Mouse (Mus musculus) cerebellum, adult 2 months (tissue): ENCODE measurements around the gene Ube2q1. TPM values are rescaled to one million over a fixed set of nuclear protein-coding genes. Genes with fewer than 3 reads are reported as not detected.

Source experiments
- DNase-seq, 2 experiments: peaks; one replicate each; pipeline ENCODE4 v3.0.0; 2021
- H3K27ac ChIP-seq: fragments of 200-500 bp; 2 replicates; pipeline ENCODE4 v1.5.1; 2012; ENCODE audit warnings: low read length, control low read depth, inconsistent platforms; ENCODE audit not compliant: insufficient read depth
- H3K27me3 ChIP-seq: fragments of 200-500 bp; 2 replicates; pipeline ENCODE4 v1.6.1; 2012; ENCODE audit warnings: inconsistent platforms, mild to moderate bottlenecking, low read length, moderate library complexity; ENCODE audit not compliant: control insufficient read depth, insufficient read depth
- H3K4me1 ChIP-seq: fragments of 200-500 bp; 2 replicates; pipeline ENCODE4 v1.6.1; 2011; ENCODE audit warnings: low read length; ENCODE audit not compliant: control insufficient read depth, insufficient read depth
- H3K4me3 ChIP-seq: fragments of 200-500 bp; replicated peaks from 2 replicates; pipeline ENCODE3; 2011; ENCODE audit warnings: mild to moderate bottlenecking, low read depth, low read length, control low read depth; ENCODE audit not compliant: insufficient read depth
- CTCF ChIP-seq: fragments of 200-500 bp; IDR thresholded peaks from 2 replicates; pipeline ENCODE4 v1.5.1; 2011; ENCODE audit warnings: low read depth, mild to moderate bottlenecking, control low read depth, low read length, moderate library complexity, borderline replicate concordance; ENCODE audit not compliant: insufficient read depth
- POLR2A ChIP-seq: fragments of 200-500 bp; IDR thresholded peaks from 2 replicates; pipeline ENCODE4 v1.6.1; 2011; ENCODE audit warnings: low read length, control low read depth, borderline replicate concordance; ENCODE audit not compliant: insufficient read depth
- WGBS: fragments of 180-500 bp; shearing (Covaris S2); methylation state at CpG from one replicate; pipeline ENCODE4 v1.1.7; 2018; 5-methylcytosine and 5-hydroxymethylcytosine counted together
- polyA plus RNA-seq: library from polyadenylated mRNA; depleted of rRNA; stranded (reverse); fragments of >200 nt; gene quantifications from 2 replicates; pipeline ENCODE4 v1.2.3, GENCODE M21; 2012

The Ube2q1 gene
- polyA plus RNA-seq, 1 experiment, result 52.7 TPM

DNA sequence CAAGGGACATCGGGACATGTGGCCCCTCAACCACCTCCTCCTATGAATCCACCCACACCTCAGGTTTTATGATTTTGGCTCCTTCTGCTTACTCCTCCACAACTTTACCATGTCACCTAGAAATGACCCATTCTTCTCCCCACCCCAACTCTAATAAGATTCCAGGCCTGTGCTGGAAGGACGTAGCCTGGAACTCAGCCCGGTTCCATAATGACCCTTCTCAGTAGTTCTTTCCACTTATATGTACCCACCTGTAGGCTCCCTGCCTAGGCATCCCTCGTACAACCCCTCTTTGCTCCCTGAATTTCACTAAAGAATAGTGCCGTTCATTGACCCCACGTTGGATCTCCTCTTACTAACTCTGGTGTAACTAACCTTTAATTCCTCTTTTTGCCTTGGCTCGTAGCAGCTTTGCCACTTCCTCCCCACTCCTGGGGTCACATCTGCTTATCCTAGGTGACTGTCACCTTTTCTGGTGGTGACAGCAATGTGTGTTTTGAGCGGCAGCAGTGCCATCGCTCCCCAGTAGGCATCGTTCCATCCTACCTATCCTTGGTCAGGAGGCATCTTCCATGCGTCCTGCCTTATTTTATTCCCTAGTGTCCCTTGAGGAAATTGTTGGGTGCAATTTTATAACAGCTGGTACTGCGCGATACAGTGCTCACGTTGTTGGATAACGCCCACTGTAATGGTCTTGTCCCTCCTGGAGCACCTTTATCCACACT, 982 bp downstream of the Ube2q1 start:
- Histone ChIP-seq H3K27ac (no peak overlapping the region), H3K4me3 (peak overlapping the region; percentile 62), H3K27me3 (no peaks in the 10 kb centered on the region), H3K4me1 (peaks cover 16% of the 10 kb centered on the region; the same call in 1 of the 2 replicates)
- no peak for DNase-seq
- 18% methylated on average over 15 of the region's 15 CpGs for WGBS
- TF ChIP-seq CTCF, result no peak
- TF ChIP-seq POLR2A, result no peak

DNA sequence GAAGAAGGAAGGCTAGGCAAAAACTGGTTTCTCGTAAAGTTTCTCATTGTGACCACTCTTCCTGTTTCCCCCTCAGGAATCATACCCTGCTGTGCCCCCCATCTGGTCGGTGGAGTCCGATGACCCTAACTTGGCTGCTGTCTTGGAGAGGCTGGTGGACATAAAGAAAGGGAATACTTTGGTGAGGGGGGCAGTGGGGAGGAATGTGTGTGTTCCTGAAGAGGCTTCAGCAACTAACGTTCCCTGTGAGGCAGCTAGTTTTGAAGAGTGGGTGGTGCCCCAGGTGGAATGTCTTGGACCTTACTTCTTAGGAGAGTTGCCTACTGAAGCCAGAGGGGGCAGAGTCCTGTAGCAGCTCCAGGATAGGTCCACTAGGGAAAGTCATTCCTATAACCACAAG, 2.6 kb downstream of the Ube2q1 start:
- 22% methylated on average over 4 of the region's 4 CpGs for WGBS
- TF ChIP-seq CTCF, result no peak
- DNase-seq, result no peak
- no peak overlapping the region for H3K4me3 ChIP-seq
- H3K27ac ChIP-seq, result no peak overlapping the region
- H3K27me3 ChIP-seq, result no peaks in the 10 kb centered on the region
- peaks cover 16% of the 10 kb centered on the region; the same call in 1 of the 2 replicates for H3K4me1 ChIP-seq

DNA sequence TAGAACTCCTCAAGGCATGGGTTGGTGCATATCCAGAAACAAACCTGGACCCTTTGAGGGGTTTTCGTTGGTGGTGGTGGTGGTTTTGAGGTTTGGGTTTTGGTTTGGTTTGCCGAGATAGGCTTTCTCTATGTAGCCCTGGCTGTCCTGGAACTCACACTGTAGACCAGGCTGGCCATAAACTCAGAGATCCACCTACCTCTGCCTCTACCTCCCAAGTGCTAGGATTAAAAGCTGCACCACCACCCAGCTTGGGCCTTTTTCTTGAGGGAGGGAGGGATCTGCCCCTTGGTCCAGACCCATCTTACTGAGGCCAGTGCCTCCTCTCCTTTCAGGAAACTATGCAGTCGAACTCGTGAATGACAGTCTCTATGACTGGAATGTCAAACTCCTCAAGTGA, 6.7 kb downstream of the Ube2q1 start:
- Histone ChIP-seq H3K4me3 (no peak overlapping the region), H3K4me1 (peaks cover 8% of the 10 kb centered on the region; the same call in 1 of the 2 replicates), H3K27me3 (no peaks in the 10 kb centered on the region), H3K27ac (no peak overlapping the region)
- TF ChIP-seq CTCF (no peak), POLR2A (no peak)
- no peak for DNase-seq
- WGBS, result 86% methylated on average over 4 of the region's 4 CpGs

DNA sequence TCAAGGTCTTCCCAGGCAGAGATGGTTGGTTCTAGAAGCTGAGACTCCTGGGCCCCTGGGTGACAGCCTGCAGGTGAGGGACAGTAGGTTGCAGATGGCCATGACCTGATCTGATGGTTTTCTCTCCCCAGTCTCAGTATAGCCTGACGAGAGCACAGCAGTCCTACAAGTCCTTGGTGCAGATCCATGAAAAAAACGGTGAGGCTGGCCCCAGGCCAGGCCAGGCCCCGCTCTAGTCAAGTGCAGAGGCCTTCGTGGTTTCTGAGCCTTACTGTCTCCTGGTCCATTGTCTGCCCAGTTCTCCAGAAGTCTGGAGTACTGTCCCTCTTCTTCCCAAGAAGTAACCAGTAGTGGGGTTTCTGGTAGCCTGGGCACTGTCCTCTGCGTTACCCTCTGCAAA, 8.2 kb downstream of the Ube2q1 start:
- Histone ChIP-seq H3K4me3 (no peak overlapping the region), H3K4me1 (no peaks in the 10 kb centered on the region), H3K27ac (no peak overlapping the region), H3K27me3 (no peaks in the 10 kb centered on the region)
- DNase-seq, result no peak
- TF ChIP-seq POLR2A (no peak), CTCF (no peak)
- WGBS, result 40% methylated on average over 5 of the region's 5 CpGs

DNA sequence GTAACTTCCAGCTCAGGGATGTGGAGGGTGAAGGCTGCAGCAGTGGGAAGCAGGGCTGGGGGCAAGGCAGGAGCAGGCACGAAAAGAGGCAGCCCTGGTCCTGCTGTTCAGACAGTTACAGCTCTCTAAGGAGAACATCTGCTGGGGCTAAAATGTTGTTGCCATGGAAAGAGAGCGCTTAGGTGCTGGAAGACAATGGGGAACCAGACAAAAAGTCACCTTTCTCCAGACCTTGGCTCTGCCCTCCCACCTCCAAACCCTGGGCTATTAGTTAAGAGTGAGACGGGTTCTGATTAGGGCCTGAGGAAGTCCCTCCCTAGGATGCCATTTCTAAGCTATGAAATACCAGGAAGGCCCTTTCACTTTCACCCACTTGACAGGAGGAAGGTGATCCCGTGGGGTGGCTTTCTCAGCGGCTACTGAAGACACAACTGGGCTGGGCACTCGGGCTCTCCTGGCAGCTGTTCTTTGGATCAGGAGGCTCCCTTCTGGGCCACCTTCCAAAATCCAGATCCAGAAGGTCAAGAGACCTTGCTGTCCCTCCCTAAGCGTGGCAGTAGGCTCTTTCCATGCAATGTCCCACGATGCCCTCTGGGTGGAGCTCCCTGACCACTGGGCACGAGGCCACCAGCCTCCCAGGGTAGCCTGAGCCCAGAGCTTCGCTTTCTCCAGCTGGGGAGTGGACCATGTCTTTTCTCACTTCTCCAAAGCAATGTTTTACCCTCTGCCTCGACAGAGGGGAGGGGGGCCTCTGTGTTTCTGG, 11.8 kb downstream of the Ube2q1 start:
- Histone ChIP-seq H3K27ac (no peak overlapping the region), H3K27me3 (no peaks in the 10 kb centered on the region), H3K4me1 (no peaks in the 10 kb centered on the region), H3K4me3 (no peak overlapping the region)
- peak; percentile 72 to 77 for DNase-seq
- TF ChIP-seq CTCF (peak; percentile 92), POLR2A (no peak)
- 11% methylated on average over 11 of the region's 11 CpGs for WGBS

DNA sequence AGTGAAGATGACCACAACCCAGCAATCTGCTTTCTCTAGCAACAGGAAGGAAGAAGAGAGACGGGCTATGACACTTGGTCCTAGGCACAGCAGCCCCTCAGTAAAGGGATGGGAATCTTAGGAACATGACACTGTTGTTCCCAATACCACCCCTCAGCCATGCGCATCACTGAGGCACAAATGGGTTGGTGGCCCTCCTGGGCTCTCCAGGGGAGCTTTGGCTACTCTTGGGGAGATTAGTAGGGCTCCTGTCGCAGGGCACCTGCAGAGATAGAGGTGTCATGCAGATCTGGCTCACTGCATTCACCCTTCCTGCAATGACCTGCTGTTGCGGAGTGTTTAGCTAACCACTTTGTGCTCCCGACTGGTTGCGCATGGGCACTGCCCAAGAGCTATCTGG, 12.9 kb downstream of the Ube2q1 start:
- 95% methylated on average over 6 of the region's 6 CpGs for WGBS
- TF ChIP-seq CTCF (no peak), POLR2A (no peak)
- Histone ChIP-seq H3K27ac (no peak overlapping the region), H3K4me1 (no peaks in the 10 kb centered on the region), H3K27me3 (no peaks in the 10 kb centered on the region), H3K4me3 (no peak overlapping the region)
- DNase-seq, result no peak

DNA sequence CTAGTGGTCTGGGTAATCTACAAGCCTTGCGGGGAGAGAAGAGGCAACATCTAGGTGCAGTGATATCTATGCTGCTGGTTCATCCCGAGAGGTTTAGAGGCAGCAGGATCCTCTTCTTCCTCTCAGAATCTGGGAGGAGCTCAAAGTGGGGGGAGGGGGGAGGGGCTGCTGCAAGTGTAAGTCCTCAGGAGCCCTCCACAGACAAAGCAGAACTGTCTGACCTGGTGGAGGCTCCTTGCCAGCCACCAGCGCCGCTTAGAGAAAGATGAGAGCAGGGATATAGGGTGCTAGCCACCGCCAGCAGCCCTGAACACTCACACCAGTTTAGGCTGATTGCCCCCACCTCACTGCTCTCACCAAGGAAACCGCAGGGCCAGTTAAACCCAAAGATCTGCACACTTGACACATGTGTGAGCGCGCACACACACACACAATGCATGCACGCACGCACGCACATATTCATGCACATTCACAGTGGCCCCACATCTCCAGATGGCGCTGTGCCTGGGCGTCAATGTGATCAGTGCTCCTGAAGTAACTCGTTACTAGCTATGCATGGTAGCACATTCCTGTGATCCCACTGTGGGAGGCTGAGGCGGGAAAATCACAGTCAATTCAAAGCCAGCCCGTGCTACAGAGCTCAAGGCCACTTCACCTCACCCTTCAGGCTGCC, 15.4 kb downstream of the Ube2q1 start:
- no peak for TF ChIP-seq POLR2A
- no peak for TF ChIP-seq CTCF
- Histone ChIP-seq H3K27ac (no peak overlapping the region), H3K4me3 (no peak overlapping the region), H3K27me3 (no peaks in the 10 kb centered on the region), H3K4me1 (no peaks in the 10 kb centered on the region)
- no peak for DNase-seq
- 55% methylated on average over 16 of the region's 16 CpGs for WGBS
